Mouse (Mus musculus) liver, postnatal 0 days (tissue): ENCODE data around the gene Slc22a14.

ENCODE experiments used
- CTCF ChIP-seq: sonication (generic); IDR thresholded peaks from 2 replicates; pipeline ENCODE4 v1.5.1; 2016; ENCODE audit warnings: antibody characterized with exemption, low read depth
- EP300 ChIP-seq: IDR thresholded peaks from 2 replicates; pipeline ENCODE4 v1.6.1; 2016; ENCODE audit warnings: antibody characterized with exemption, low read depth, mild to moderate bottlenecking

DNA sequence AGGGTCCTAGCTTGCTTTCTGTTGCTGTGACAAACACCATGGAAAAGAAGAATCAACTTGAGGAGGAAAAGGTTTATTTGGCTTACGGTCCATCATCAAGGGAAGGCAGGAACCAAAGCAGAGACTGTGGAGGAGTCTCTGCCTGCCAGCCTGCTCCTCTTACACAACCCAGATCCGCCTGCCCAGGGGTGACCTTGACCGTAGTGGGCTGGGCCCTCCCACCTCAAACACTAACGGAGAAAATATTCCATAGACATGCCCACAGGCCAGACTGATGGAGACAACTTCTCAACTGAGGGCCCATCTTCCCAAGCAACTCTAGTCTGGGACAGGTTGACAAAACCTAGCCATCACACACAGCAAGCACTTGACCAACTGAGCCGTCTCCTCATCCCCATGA is 223.3 kb downstream of the Slc22a14 start:
- TF ChIP-seq CTCF (no peak), EP300 (no peak)
